11 mouse cellular contexts compared by ENCODE assay signal in genomic region chr15:73933111-73933536, GRCm38 (mm10).
A peak's percentile ranks its signal among the peaks of the same experiment; 100 is the strongest.
DNase-seq lines count a peak whose midpoint lies in the region; ATAC-seq lines count a peak whose summit lies in the region.
"Had no signal": no experiment of that assay in that cellular context is flagged by ENCODE, and none has a peak within 500 bp of the region (broad histone marks: within the 10 kb centered on the region; RNA-seq: fewer than 3 reads in every experiment).

No protein-coding gene starts in this region.

- no peak overlapping the region for H3K4me3 ChIP-seq in forebrain, embryonic 15.5 days
- H3K4me3 ChIP-seq in midbrain, embryonic 12.5 days = no peak overlapping the region
- H3K4me3 ChIP-seq: liver, embryonic 12.5 days had no signal

- peak; percentile 83 for ATAC-seq in forebrain, embryonic 15.5 days (replicated peaks)
- peak; percentile 30; the same call in 1 of the 2 replicates for ATAC-seq in midbrain, embryonic 12.5 days (ENCODE audit: low FRiP score, low read depth)
- ATAC-seq: liver, embryonic 12.5 days had no signal

- H3K27ac ChIP-seq in forebrain, embryonic 15.5 days (replicated peaks) = no peak overlapping the region
- no peak overlapping the region for H3K27ac ChIP-seq in midbrain, embryonic 12.5 days (replicated peaks)
- H3K27ac ChIP-seq: liver, embryonic 12.5 days had no signal

- H3K9ac ChIP-seq in forebrain, embryonic 15.5 days (replicated peaks) = no peak overlapping the region
- no peak overlapping the region for H3K9ac ChIP-seq in midbrain, embryonic 12.5 days (replicated peaks)
- H3K9ac ChIP-seq: liver, embryonic 12.5 days had no signal

- peak; percentile 38 for DNase-seq in right cerebral cortex, postnatal 4 days
- no peak for DNase-seq in right cerebral cortex, adult 2 months (ENCODE audit: low spot score in 2 of 2)
- no peak for DNase-seq in kidney, postnatal 10 days
- DNase-seq in layer of hippocampus, adult 9-10 months (ENCODE audit: low spot score) = no peak
- no peak for DNase-seq in left cerebral cortex, postnatal 36 days (ENCODE audit: low spot score in 2 of 2)
- DNase-seq: cerebellum, adult 8-10 months; kidney, adult 11 months; thymus, postnatal 25 days had no signal

- WGBS in forebrain, embryonic 15.5 days = 14% methylated on average over 6 of the region's 6 CpGs
- WGBS in midbrain, embryonic 12.5 days = 37% methylated on average over 6 of the region's 6 CpGs

- no peaks in the 10 kb centered on the region for H3K9me3 ChIP-seq in forebrain, embryonic 15.5 days
- H3K9me3 ChIP-seq in midbrain, embryonic 12.5 days = no peaks in the 10 kb centered on the region
- H3K9me3 ChIP-seq: liver, embryonic 12.5 days had no signal

- no peaks in the 10 kb centered on the region for H3K27me3 ChIP-seq in forebrain, embryonic 15.5 days
- no peaks in the 10 kb centered on the region for H3K27me3 ChIP-seq in midbrain, embryonic 12.5 days

- no peak overlapping the region for H3K4me2 ChIP-seq in forebrain, embryonic 15.5 days (replicated peaks)
- H3K4me2 ChIP-seq in midbrain, embryonic 12.5 days (replicated peaks) = no peak overlapping the region
- H3K4me2 ChIP-seq: liver, embryonic 12.5 days had no signal

- no peaks in the 10 kb centered on the region for H3K36me3 ChIP-seq in forebrain, embryonic 15.5 days
- no peaks in the 10 kb centered on the region for H3K36me3 ChIP-seq in midbrain, embryonic 12.5 days
- H3K36me3 ChIP-seq: liver, embryonic 12.5 days had no signal

- intact Hi-C loops in left cerebral cortex, postnatal 36 days (cut with DNase I) = no loop called here

- peaks cover 17% of the 10 kb centered on the region for H3K4me1 ChIP-seq in forebrain, embryonic 15.5 days
- peaks cover 14% of the 10 kb centered on the region for H3K4me1 ChIP-seq in midbrain, embryonic 12.5 days
